Mouse (Mus musculus): ENCODE data around the gene Mapk1.

DNA sequence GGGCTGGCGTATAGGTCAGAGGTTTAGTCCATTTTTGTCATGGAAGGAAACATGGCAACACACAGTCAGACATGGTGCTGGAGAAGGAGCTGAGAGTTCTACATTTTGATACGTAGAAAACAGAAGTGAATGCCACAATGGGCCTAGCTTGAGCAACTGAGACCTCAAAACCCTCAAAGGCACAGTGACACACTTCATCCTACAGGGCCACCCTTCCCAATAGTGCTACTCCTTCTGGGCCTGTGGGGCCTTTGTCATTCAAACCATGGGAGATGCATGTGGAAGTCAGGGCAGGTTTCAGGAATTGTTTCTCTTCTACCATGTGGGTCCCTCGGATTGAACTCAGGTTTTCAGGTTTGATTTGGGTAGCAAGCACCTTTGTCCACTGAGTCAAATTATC is 17.9 kb downstream of the Mapk1 start:
- TF ChIP-seq POLR2A (IDR thresholded peaks at IDR 0.05; ENCODE audit: extremely low read depth, insufficient read depth, low read length) (no peak), CTCF (IDR thresholded peaks at IDR 0.05; ENCODE audit: extremely low read depth, insufficient read depth, low read length) (no peak)
